ENCODE assay signal across 8 mouse cellular contexts in the genomic region with DNA sequence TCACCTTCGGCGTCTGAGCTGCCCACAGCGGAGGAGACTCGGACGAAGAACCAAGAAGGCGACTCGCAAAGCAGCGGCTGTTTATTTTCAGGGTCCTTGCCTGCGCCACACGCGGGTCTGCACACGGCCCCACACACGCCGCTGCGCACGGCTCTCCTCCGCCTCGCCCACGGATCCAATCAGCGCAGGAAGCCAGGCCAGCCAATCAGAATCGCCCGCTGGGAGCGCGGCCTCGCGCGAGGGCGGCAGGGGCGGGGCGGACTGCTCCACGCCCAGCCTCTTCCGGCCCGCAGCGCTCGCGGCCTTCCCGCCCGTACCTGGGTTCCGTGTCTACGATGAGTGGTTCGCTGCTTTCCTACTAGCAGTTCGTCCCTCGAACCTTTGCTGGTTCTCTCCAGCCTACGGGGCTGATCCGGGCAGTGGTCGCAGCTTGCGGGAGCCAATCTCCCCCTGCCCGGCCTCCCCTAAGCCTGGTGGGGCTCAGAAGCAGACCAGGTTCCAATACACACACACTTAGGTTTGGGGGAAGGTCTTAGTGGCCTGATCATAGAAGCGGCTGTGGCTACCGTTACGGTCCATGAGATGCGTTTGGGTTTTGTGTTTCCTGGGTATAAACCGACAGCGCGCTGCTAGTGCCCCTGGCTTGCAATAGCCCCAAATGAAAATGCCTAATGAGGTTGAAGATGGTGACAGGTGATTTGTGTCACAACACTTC. TPM values are rescaled to one million over a fixed set of nuclear protein-coding genes. Genes with fewer than 3 reads are reported as not detected.
DNase-seq lines count a peak whose midpoint lies in the region; ATAC-seq and TF ChIP-seq lines count a peak whose summit lies in the region.

A gene (minus strand): TSS at position 207 of the 715 bp plus-strand sequence.

- peak; percentile 99 for ATAC-seq in embryonic facial prominence, embryonic 14.5 days (ENCODE audit: low read depth)
- ATAC-seq in limb, embryonic 14.5 days (ENCODE audit: low FRiP score, low read depth): peak; percentile 99
- ATAC-seq in midbrain, postnatal 0 days (ENCODE audit: low FRiP score): peak; percentile 99

- peak within 1 kb of the TSS; percentile 100 for H3K4me3 ChIP-seq in embryonic facial prominence, embryonic 14.5 days (ENCODE audit: low read depth, low read length)
- H3K4me3 ChIP-seq in limb, embryonic 14.5 days (replicated peaks; ENCODE audit: low read length): peak within 1 kb of the TSS; percentile 100
- peak within 1 kb of the TSS; percentile 99 for H3K4me3 ChIP-seq in midbrain, postnatal 0 days (ENCODE audit: low read depth, low read length)

- peak; percentile 97 for DNase-seq in 3T3-L1 (ENCODE audit: low read depth, low spot score)
- peak; percentile 93 to 94 for DNase-seq in adrenal gland, postnatal 4 days (ENCODE audit: low spot score in 2 of 2)
- DNase-seq in embryonic facial prominence, embryonic 14.5 days (ENCODE audit: low spot score): peak; percentile 98
- DNase-seq in heart, adult 8-10 months (ENCODE audit: low spot score): peak; percentile 93
- peak; percentile 96 for DNase-seq in kidney, adult 9 months
- peak; percentile 97 for DNase-seq in limb, embryonic 14.5 days (ENCODE audit: low spot score)
- peak; percentile 98 for DNase-seq in midbrain, postnatal 0 days (ENCODE audit: low spot score)
- DNase-seq in spleen, postnatal 14 days (ENCODE audit: low spot score in 2 of 2): peak; percentile 95 to 96

- WGBS in embryonic facial prominence, embryonic 14.5 days: 0% methylated on average over 48 of the region's 55 CpGs
- 0% methylated on average over 41 of the region's 55 CpGs for WGBS in limb, embryonic 14.5 days
- WGBS in midbrain, postnatal 0 days: under 1% methylated on average over 55 of the region's 55 CpGs

- TF ChIP-seq POLR2A in limb, embryonic 14.5 days (IDR thresholded peaks at IDR 0.05; ENCODE audit: borderline replicate concordance, extremely low read depth, insufficient read depth, insufficient read length): peak; percentile 83; the same call in 1 of the 2 replicates

- peak within 1 kb of the TSS; percentile 94 for H3K4me2 ChIP-seq in embryonic facial prominence, embryonic 14.5 days (ENCODE audit: low read depth, low read length)
- H3K4me2 ChIP-seq in limb, embryonic 14.5 days (replicated peaks; ENCODE audit: low read depth, low read length, severe bottlenecking): peak within 1 kb of the TSS; percentile 74
- peak within 1 kb of the TSS; percentile 78 for H3K4me2 ChIP-seq in midbrain, postnatal 0 days (ENCODE audit: low read depth, low read length, poor library complexity, severe bottlenecking)

- H3K9ac ChIP-seq in embryonic facial prominence, embryonic 14.5 days (ENCODE audit: low read depth, low read length): peak within 1 kb of the TSS; percentile 100
- H3K9ac ChIP-seq in limb, embryonic 14.5 days (ENCODE audit: low read depth, low read length, severe bottlenecking): peak within 1 kb of the TSS; percentile 100
- peak within 1 kb of the TSS; percentile 97 for H3K9ac ChIP-seq in midbrain, postnatal 0 days (replicated peaks; ENCODE audit: low read length, poor library complexity, severe bottlenecking)

- no peak; the same call in 1 of the 2 replicates for TF ChIP-seq CTCF in midbrain, postnatal 0 days (IDR thresholded peaks at IDR 0.05)

- peaks cover 25% of the 10 kb centered on the region for H3K4me1 ChIP-seq in embryonic facial prominence, embryonic 14.5 days (ENCODE audit: control insufficient read depth, insufficient read depth, low read length)
- peaks cover 29% of the 10 kb centered on the region for H3K4me1 ChIP-seq in limb, embryonic 14.5 days (ENCODE audit: control insufficient read depth, insufficient read depth, low read length)
- peaks cover 6% of the 10 kb centered on the region; the same call in 1 of the 2 replicates for H3K4me1 ChIP-seq in midbrain, postnatal 0 days (ENCODE audit: insufficient read depth, low read length)

- no peaks in the 10 kb centered on the region for H3K27me3 ChIP-seq in embryonic facial prominence, embryonic 14.5 days (replicated peaks; ENCODE audit: control insufficient read depth, insufficient read depth, low read length)
- H3K27me3 ChIP-seq in limb, embryonic 14.5 days (ENCODE audit: control insufficient read depth, insufficient read depth, low read length): no peaks in the 10 kb centered on the region
- no peaks in the 10 kb centered on the region for H3K27me3 ChIP-seq in midbrain, postnatal 0 days (ENCODE audit: insufficient read depth, low read length)

- H3K27ac ChIP-seq in embryonic facial prominence, embryonic 14.5 days (replicated peaks; ENCODE audit: low read depth, low read length): peak within 1 kb of the TSS; percentile 97
- peak within 1 kb of the TSS; percentile 94 for H3K27ac ChIP-seq in limb, embryonic 14.5 days (replicated peaks; ENCODE audit: low read depth, low read length)
- H3K27ac ChIP-seq in midbrain, postnatal 0 days (ENCODE audit: low read depth, low read length): peak within 1 kb of the TSS; percentile 95

- H3K9me3 ChIP-seq in embryonic facial prominence, embryonic 14.5 days (ENCODE audit: control insufficient read depth, low read length): no peaks in the 10 kb centered on the region
- H3K9me3 ChIP-seq in limb, embryonic 14.5 days (ENCODE audit: control insufficient read depth, low read length): no peaks in the 10 kb centered on the region
- H3K9me3 ChIP-seq in midbrain, postnatal 0 days (ENCODE audit: low read length): no peaks in the 10 kb centered on the region

- peaks cover 15% of the 10 kb centered on the region; the same call in 1 of the 2 replicates for H3K36me3 ChIP-seq in embryonic facial prominence, embryonic 14.5 days (ENCODE audit: control insufficient read depth, insufficient read depth, low read length)
- H3K36me3 ChIP-seq in limb, embryonic 14.5 days (ENCODE audit: control insufficient read depth, insufficient read depth, low read length): peaks cover 10% of the 10 kb centered on the region
- no peaks in the 10 kb centered on the region for H3K36me3 ChIP-seq in midbrain, postnatal 0 days (ENCODE audit: insufficient read depth, low read length)

RNA-seq across cellular contexts. Expression of the gene that starts here (rescaled TPM):
- total RNA-seq in adrenal gland, postnatal 4 days (2021): 100 to 1,000 TPM; 418 to 439 TPM
- polyA plus RNA-seq in embryonic facial prominence, embryonic 14.5 days (2014; fragmentation: Nextera tagmentation; extraction: Ambion mirVana): 1,063 and 1,144 TPM in 2 replicates
- total RNA-seq in heart, adult 8-10 months (2022): 100 to 1,000 TPM; 315 to 376 (median 329) TPM
- polyA plus RNA-seq in limb, embryonic 14.5 days (2012; rRNA removed): 437 and 460 TPM in 2 replicates
- polyA plus RNA-seq in limb, embryonic 14.5 days (2014; fragmentation: Nextera tagmentation; extraction: Ambion mirVana): 1,093 and 1,108 TPM in 2 replicates
- 178 and 197 TPM in 2 replicates for total RNA-seq in midbrain, postnatal 0 days (2014; rRNA removed)
- 550 and 577 TPM in 2 replicates for polyA plus RNA-seq in midbrain, postnatal 0 days (2015; fragmentation: Nextera tagmentation; extraction: Ambion mirVana)

Comparison
In these comparisons a context has a peak if more than half of its experiments do, and no peak if none do; other contexts are left out.
1. Peak in every context shown above with its lines: DNase-seq, ATAC-seq, H3K4me3 ChIP-seq and H3K27ac ChIP-seq.